Mouse (Mus musculus) limb, embryonic 12.5 days (tissue): ENCODE results near the gene Usp42. TPM values are rescaled to one million over a fixed set of nuclear protein-coding genes. Genes with fewer than 3 reads are reported as not detected.

Experiments
- ATAC-seq: fragments of 200-750 bp; cut with Nextera tagmentation; 2 replicates; pipeline ENCODE4 v1.8.0; 2017; ENCODE audit warnings: low read depth, moderate TSS enrichment; ENCODE audit not compliant: insufficient number of reproducible peaks, insufficient read depth, low FRiP score, low TSS enrichment
- H3K27ac ChIP-seq: fragments of 300-500 bp; sonication (generic); 2 replicates; pipeline ENCODE4 v1.5.1; 2016; ENCODE audit warnings: mild to moderate bottlenecking, moderate library complexity
- H3K27me3 ChIP-seq: fragments of 300-500 bp; sonication (generic); 2 replicates; pipeline ENCODE4 v1.6.1; 2016; ENCODE audit warnings: mild to moderate bottlenecking, moderate library complexity
- H3K36me3 ChIP-seq: fragments of 300-500 bp; sonication (generic); 2 replicates; pipeline ENCODE4 v1.6.1; 2016; ENCODE audit warnings: mild to moderate bottlenecking, moderate library complexity
- H3K4me1 ChIP-seq: fragments of 300-500 bp; sonication (generic); replicated peaks from 2 replicates; pipeline ENCODE4 v1.6.1; 2016
- H3K4me2 ChIP-seq: fragments of 300-500 bp; sonication (generic); 2 replicates; pipeline ENCODE4 v1.6.1; 2016; ENCODE audit warnings: mild to moderate bottlenecking, moderate library complexity
- H3K4me3 ChIP-seq: fragments of 300-500 bp; sonication (generic); replicated peaks from 2 replicates; pipeline ENCODE4 v1.5.1; 2016; ENCODE audit warnings: mild to moderate bottlenecking
- H3K9ac ChIP-seq: fragments of 300-500 bp; sonication (generic); replicated peaks from 2 replicates; pipeline ENCODE4 v1.6.1; 2016; ENCODE audit warnings: mild to moderate bottlenecking, moderate library complexity
- H3K9me3 ChIP-seq: fragments of 300-500 bp; sonication (generic); 2 replicates; pipeline ENCODE4 v1.6.1; 2016; ENCODE audit warnings: mild to moderate bottlenecking, moderate library complexity
- WGBS: fragments of 180-500 bp; shearing (Covaris S2); methylation state at CpG from one replicate; pipeline ENCODE4 v1.1.7; 2016; 5-methylcytosine and 5-hydroxymethylcytosine counted together
- polyA plus RNA-seq: library from polyadenylated mRNA; unstranded; fragments of >200 nt; fragmentation: Nextera tagmentation; extraction: Ambion mirVana; gene quantifications from 2 replicates; pipeline ENCODE4 v1.2.1, GENCODE M21; 2016

Gene Usp42
- polyA plus RNA-seq, 1 experiment from 2014 or later = 32.4 TPM

GRCm38 (mm10) chr5:143687589-143687988, 44.5 kb downstream of the Usp42 start:
- H3K36me3 ChIP-seq = peaks cover 66% of the 10 kb centered on the region
- H3K4me1 ChIP-seq = peaks cover 15% of the 10 kb centered on the region
- H3K27ac ChIP-seq = no peak overlapping the region
- H3K9ac ChIP-seq = no peak overlapping the region
- no peaks in the 10 kb centered on the region for H3K9me3 ChIP-seq
- no peak overlapping the region for H3K4me2 ChIP-seq
- no peaks in the 10 kb centered on the region for H3K27me3 ChIP-seq
- no peak for ATAC-seq
- H3K4me3 ChIP-seq = no peak overlapping the region
- 96% methylated on average over 3 of the region's 3 CpGs for WGBS

GRCm38 (mm10) chr5:143686456-143686855, 45.6 kb downstream of the Usp42 start:
- Histone ChIP-seq H3K4me3 (no peak overlapping the region), H3K4me1 (peaks cover 22% of the 10 kb centered on the region), H3K27me3 (no peaks in the 10 kb centered on the region), H3K4me2 (no peak overlapping the region), H3K36me3 (peaks cover 55% of the 10 kb centered on the region), H3K9me3 (no peaks in the 10 kb centered on the region), H3K27ac (no peak overlapping the region), H3K9ac (no peak overlapping the region)
- WGBS = 95% methylated on average over 3 of the region's 3 CpGs
- ATAC-seq = no peak

- ATAC-seq = no peak
- Histone ChIP-seq H3K9me3 (no peaks in the 10 kb centered on the region), H3K9ac (no peak overlapping the region), H3K4me1 (peaks cover 30% of the 10 kb centered on the region), H3K27ac (no peak overlapping the region), H3K4me2 (no peak overlapping the region), H3K27me3 (no peaks in the 10 kb centered on the region), H3K4me3 (no peak overlapping the region), H3K36me3 (peaks cover 45% of the 10 kb centered on the region)
- 93% methylated on average over 8 of the region's 8 CpGs for WGBS
These were observed 47.1 kb downstream of the Usp42 start for GRCm38 (mm10) chr5:143684911-143685390.

GRCm38 (mm10) chr5:143683696-143684095, 48.4 kb downstream of the Usp42 start:
- WGBS = 43% methylated on average over 6 of the region's 6 CpGs
- Histone ChIP-seq H3K36me3 (peaks cover 37% of the 10 kb centered on the region), H3K9me3 (no peaks in the 10 kb centered on the region), H3K27ac (peak overlapping the region; percentile 70), H3K4me3 (no peak overlapping the region), H3K4me2 (no peak overlapping the region), H3K27me3 (no peaks in the 10 kb centered on the region), H3K4me1 (peaks cover 42% of the 10 kb centered on the region), H3K9ac (peak overlapping the region; percentile 31; the same call in 1 of the 2 replicates)
- ATAC-seq = peak; percentile 39; the same call in 1 of the 2 replicates

- peaks cover 71% of the 10 kb centered on the region for H3K4me1 ChIP-seq
- no peaks in the 10 kb centered on the region for H3K27me3 ChIP-seq
These were observed 52.4 kb downstream of the Usp42 start for GRCm38 (mm10) chr5:143679654-143680053.

GRCm38 (mm10) chr5:143678634-143679271, 53.3 kb downstream of the Usp42 start:
- no peaks in the 10 kb centered on the region for H3K27me3 ChIP-seq
- H3K36me3 ChIP-seq = no peaks in the 10 kb centered on the region
- 40% methylated on average over 6 of the region's 6 CpGs for WGBS
- H3K9ac ChIP-seq = 0 out of 2 replicates have a peak overlapping the region, but pooled peaks have one; percentile 42
- no peak overlapping the region for H3K4me2 ChIP-seq
- peaks cover 73% of the 10 kb centered on the region for H3K4me1 ChIP-seq
- no peak overlapping the region for H3K4me3 ChIP-seq
- H3K9me3 ChIP-seq = no peaks in the 10 kb centered on the region
- ATAC-seq = peak; percentile 60; the same call in 1 of the 2 replicates
- H3K27ac ChIP-seq = peak overlapping the region; percentile 78

More at GRCm38 (mm10) chr5:143679654-143680053, 52.4 kb downstream of the Usp42 start:
- no peak overlapping the region for H3K4me3 ChIP-seq
- no peaks in the 10 kb centered on the region for H3K9me3 ChIP-seq
- H3K9ac ChIP-seq = no peak overlapping the region
- 78% methylated on average over 6 of the region's 6 CpGs for WGBS
- H3K27ac ChIP-seq = no peak overlapping the region
- no peak overlapping the region for H3K4me2 ChIP-seq
- ATAC-seq = no peak
- H3K36me3 ChIP-seq = peaks cover under 1% of the 10 kb centered on the region; the same call in 1 of the 2 replicates

GRCm38 (mm10) chr5:143677363-143677762, 54.7 kb downstream of the Usp42 start:
- H3K4me2 ChIP-seq = no peak overlapping the region
- ATAC-seq = no peak
- no peak overlapping the region for H3K9ac ChIP-seq
- H3K4me3 ChIP-seq = no peak overlapping the region
- no peaks in the 10 kb centered on the region for H3K9me3 ChIP-seq
- WGBS = 71% methylated on average over 4 of the region's 4 CpGs
- no peaks in the 10 kb centered on the region for H3K36me3 ChIP-seq
- peaks cover 68% of the 10 kb centered on the region for H3K4me1 ChIP-seq
- no peak overlapping the region for H3K27ac ChIP-seq
- no peaks in the 10 kb centered on the region for H3K27me3 ChIP-seq

- no peak overlapping the region for H3K9ac ChIP-seq
- peaks cover 64% of the 10 kb centered on the region for H3K4me1 ChIP-seq
- WGBS = 71% methylated on average over 5 of the region's 5 CpGs
- H3K27me3 ChIP-seq = no peaks in the 10 kb centered on the region
- ATAC-seq = no peak
- H3K27ac ChIP-seq = no peak overlapping the region
- no peaks in the 10 kb centered on the region for H3K36me3 ChIP-seq
- H3K4me3 ChIP-seq = no peak overlapping the region
- no peaks in the 10 kb centered on the region for H3K9me3 ChIP-seq
- no peak overlapping the region for H3K4me2 ChIP-seq
These were observed 55.7 kb downstream of the Usp42 start for GRCm38 (mm10) chr5:143676218-143676985.

GRCm38 (mm10) chr5:143674576-143674975, 57.5 kb downstream of the Usp42 start:
- Histone ChIP-seq H3K4me1 (peaks cover 53% of the 10 kb centered on the region), H3K27ac (0 out of 2 replicates have a peak overlapping the region, but pooled peaks have one; percentile 23), H3K9me3 (no peaks in the 10 kb centered on the region), H3K4me3 (no peak overlapping the region), H3K27me3 (no peaks in the 10 kb centered on the region), H3K36me3 (no peaks in the 10 kb centered on the region), H3K9ac (no peak overlapping the region), H3K4me2 (no peak overlapping the region)
- ATAC-seq = no peak
- WGBS = 84% methylated on average over 5 of the region's 5 CpGs

- 88% methylated on average over 6 of the region's 6 CpGs for WGBS
- Histone ChIP-seq H3K27me3 (no peaks in the 10 kb centered on the region), H3K9ac (no peak overlapping the region), H3K4me2 (no peak overlapping the region), H3K4me3 (no peak overlapping the region), H3K9me3 (no peaks in the 10 kb centered on the region), H3K36me3 (no peaks in the 10 kb centered on the region), H3K4me1 (peaks cover 21% of the 10 kb centered on the region), H3K27ac (no peak overlapping the region)
- no peak for ATAC-seq
These were observed 61.2 kb downstream of the Usp42 start for GRCm38 (mm10) chr5:143670740-143671415.

GRCm38 (mm10) chr5:143669839-143670238, 62.2 kb downstream of the Usp42 start:
- Histone ChIP-seq H3K27me3 (no peaks in the 10 kb centered on the region), H3K9me3 (no peaks in the 10 kb centered on the region), H3K27ac (peak overlapping the region; percentile 35; the same call in 1 of the 2 replicates), H3K4me1 (peaks cover 22% of the 10 kb centered on the region), H3K9ac (no peak overlapping the region), H3K4me3 (no peak overlapping the region), H3K36me3 (no peaks in the 10 kb centered on the region), H3K4me2 (no peak overlapping the region)
- WGBS = 70% methylated on average over 2 of the region's 2 CpGs
- ATAC-seq = no peak
